Mouse (Mus musculus) retina, adult 2 months (tissue): ENCODE measurements around the gene Adam10.

ENCODE experiments used
- DNase-seq: peaks from one replicate; pipeline ENCODE4 v3.0.0-alpha.2; 2012; ENCODE audit warnings: low read depth, low spot score

The Adam10 gene

GRCm38 (mm10) chr9:70775517-70775916, 96.7 kb downstream of the Adam10 start:
- no peak for DNase-seq

- DNase-seq = no peak
Observed at GRCm38 (mm10) chr9:70782191-70782590, 103.4 kb downstream of the Adam10 start.

GRCm38 (mm10) chr9:70788705-70789104, 109.9 kb downstream of the Adam10 start:
- no peak for DNase-seq

- no peak for DNase-seq
Observed at GRCm38 (mm10) chr9:70790621-70791020, 111.8 kb downstream of the Adam10 start.

GRCm38 (mm10) chr9:70794643-70795438, 116.0 kb downstream of the Adam10 start:
- no peak for DNase-seq

- no peak for DNase-seq
Observed at GRCm38 (mm10) chr9:70795439-70795757, 116.6 kb downstream of the Adam10 start.

- DNase-seq = no peak
Observed at GRCm38 (mm10) chr9:70800588-70801315, 122.0 kb downstream of the Adam10 start.

- no peak for DNase-seq
Observed at GRCm38 (mm10) chr9:70801761-70802160, 123.0 kb downstream of the Adam10 start.

- no peak for DNase-seq
Observed at GRCm38 (mm10) chr9:70802816-70803215, 124.0 kb downstream of the Adam10 start.

GRCm38 (mm10) chr9:70806069-70806468, 127.3 kb downstream of the Adam10 start:
- DNase-seq = no peak

- no peak for DNase-seq
Observed at GRCm38 (mm10) chr9:70807714-70808113, 128.9 kb downstream of the Adam10 start.

GRCm38 (mm10) chr9:70812551-70812950, 133.8 kb downstream of the Adam10 start:
- no peak for DNase-seq

- no peak for DNase-seq
Observed at GRCm38 (mm10) chr9:70816701-70817305, 138.0 kb downstream of the Adam10 start.

- DNase-seq = no peak
Observed at GRCm38 (mm10) chr9:70817396-70817795, 138.6 kb downstream of the Adam10 start.

- no peak for DNase-seq
Observed at GRCm38 (mm10) chr9:70818739-70819138, 139.9 kb downstream of the Adam10 start.

GRCm38 (mm10) chr9:70824103-70824502, 145.3 kb downstream of the Adam10 start:
- no peak for DNase-seq

- DNase-seq = no peak
Observed at GRCm38 (mm10) chr9:70827911-70828310, 149.1 kb downstream of the Adam10 start.
